25 mouse cellular contexts compared by ENCODE assay signal in genomic region chr5:103923101-103923500, GRCm38 (mm10). TPM values are rescaled to one million over a fixed set of nuclear protein-coding genes. Genes with fewer than 3 reads are reported as not detected.
DNase-seq lines count a peak whose midpoint lies in the region; TF ChIP-seq lines count a peak whose summit lies in the region.
"Had no signal": no experiment of that assay in that cellular context is flagged by ENCODE, and none has a peak within 500 bp of the region (broad histone marks: within the 10 kb centered on the region; RNA-seq: fewer than 3 reads in every experiment).

No protein-coding gene starts in this region.

- peak; percentile 22 for DNase-seq in adrenal gland, postnatal 14 days
- DNase-seq in adrenal gland, postnatal 10 days: no peak
- peak; percentile 8 for DNase-seq in heart, postnatal 25 days (ENCODE audit: low spot score)
- no peak for DNase-seq in heart, embryonic 10.5 days (ENCODE audit: low spot score)
- DNase-seq in CH12.LX (ENCODE audit: extremely low read depth) (peak; percentile 46), adipocyte (ENCODE audit: low spot score) (peak; percentile 52)
- no peak for DNase-seq in retina, embryonic 14.5 days (ENCODE audit: low spot score)
- no peak for DNase-seq in frontal cortex, postnatal 10 days (ENCODE audit: low spot score in 2 of 2)
- DNase-seq: adrenal gland, adult 2 months; cerebellum, adult 18-20 months; cerebellum, adult 9-11 months; cerebellum, postnatal 36 days; forebrain, postnatal 0 days; gastrocnemius, postnatal 25 days had no signal

- dilution Hi-C loops in CH12.LX (cut with MboI; ENCODE audit: extremely low pct_ligation_motif_present, extremely low pct_unique_long_range_greater_than_20kb, low sequenced_read_pairs): no loop called here

- H3K4me3 ChIP-seq in heart, embryonic 10.5 days: no peak overlapping the region
- H3K4me3 ChIP-seq in CH12.LX (replicated peaks in 1 of 3; ENCODE audit: low read depth in 2 of 3, low read length in 2 of 3, poor library complexity in 1 of 3): no peak overlapping the region
- H3K4me3 ChIP-seq: forebrain, embryonic 13.5 days; gastrocnemius, adult 2 months; heart, embryonic 15.5 days; hindbrain, embryonic 10.5 days; intestine, embryonic 15.5 days had no signal

- H3K27me3 ChIP-seq in heart, embryonic 10.5 days (ENCODE audit: insufficient read depth, poor library complexity, severe bottlenecking): no peaks in the 10 kb centered on the region
- H3K27me3 ChIP-seq in CH12.LX (replicated peaks): no peaks in the 10 kb centered on the region
- H3K27me3 ChIP-seq: heart, embryonic 15.5 days; intestine, embryonic 15.5 days had no signal

- H3K9ac ChIP-seq in CH12.LX (ENCODE audit: insufficient read depth, low read depth): no peak overlapping the region
- H3K9ac ChIP-seq: forebrain, embryonic 13.5 days; forebrain, postnatal 0 days; heart, embryonic 15.5 days; hindbrain, embryonic 14.5 days; intestine, embryonic 15.5 days had no signal

- no peak for TF ChIP-seq RAD21 in CH12.LX (IDR thresholded peaks at IDR 0.05; ENCODE audit: low read depth, low read length)

- no peak overlapping the region for H3K27ac ChIP-seq in heart, embryonic 10.5 days
- no peak overlapping the region for H3K27ac ChIP-seq in CH12.LX (ENCODE audit: insufficient read depth, low read depth)
- H3K27ac ChIP-seq: forebrain, embryonic 13.5 days; gastrocnemius, adult 2 months; heart, embryonic 15.5 days; hindbrain, embryonic 10.5 days; hindbrain, embryonic 14.5 days; intestine, embryonic 15.5 days had no signal

- H3K79me2 ChIP-seq in CH12.LX (replicated peaks; ENCODE audit: control insufficient read depth, extremely low read depth, insufficient read depth, poor library complexity, severe bottlenecking): no peaks in the 10 kb centered on the region

- H3K4me2 ChIP-seq in CH12.LX (ENCODE audit: insufficient read depth, low read depth, poor library complexity, severe bottlenecking): no peak overlapping the region
- H3K4me2 ChIP-seq: forebrain, embryonic 13.5 days; heart, embryonic 11.5 days; heart, embryonic 15.5 days; hindbrain, embryonic 14.5 days; intestine, embryonic 15.5 days had no signal

- no peak for TF ChIP-seq POLR2A in CH12.LX (IDR thresholded peaks at IDR 0.05; ENCODE audit: low read depth, low read length)

- 63% methylated on average over 6 of the region's 6 CpGs for WGBS in heart, embryonic 10.5 days

- H3K9me3 ChIP-seq in heart, embryonic 10.5 days: no peaks in the 10 kb centered on the region
- peaks cover 2% of the 10 kb centered on the region for H3K9me3 ChIP-seq in CH12.LX (replicated peaks; ENCODE audit: low read length)
- H3K9me3 ChIP-seq: forebrain, embryonic 13.5 days; G1E; heart, embryonic 15.5 days; hindbrain, embryonic 10.5 days; intestine, embryonic 15.5 days had no signal

- H3K36me3 ChIP-seq in heart, embryonic 10.5 days: no peaks in the 10 kb centered on the region
- no peaks in the 10 kb centered on the region for H3K36me3 ChIP-seq in CH12.LX (replicated peaks in 1 of 2; ENCODE audit: control insufficient read depth in 1 of 2, insufficient read depth in 1 of 2, low read length in 1 of 2)
- H3K36me3 ChIP-seq: G1E; heart, embryonic 15.5 days; hindbrain, embryonic 10.5 days; intestine, embryonic 15.5 days had no signal

- H3K4me1 ChIP-seq in heart, embryonic 10.5 days: peaks cover 6% of the 10 kb centered on the region; the same call in 1 of the 2 replicates
- peaks cover 8 to 23% of the 10 kb centered on the region in 2 experiments for H3K4me1 ChIP-seq in CH12.LX (ENCODE audit: control insufficient read depth in 1 of 2, insufficient read depth in 2 of 2)
- H3K4me1 ChIP-seq: forebrain, embryonic 13.5 days had no signal

- no peak for TF ChIP-seq EP300 in CH12.LX (IDR thresholded peaks at IDR 0.05; ENCODE audit: low read length)

- intact Hi-C loops in heart, postnatal 25 days (cut with DNase I): no loop called here

- TF ChIP-seq CTCF in CH12.LX (conservative IDR thresholded peaks at IDR 0.05 in 1 of 2, IDR thresholded peaks at IDR 0.05 in 1 of 2; ENCODE audit: low read depth in 2 of 2, low read length in 2 of 2): no peak

- in situ Hi-C loops in CH12.LX (cut with MboI; ENCODE audit: low pct_ligation_motif_present, low pct_unique_long_range_greater_than_20kb, low sequenced_read_pairs): loop anchor here (5.0 to 10.0 kb wide), 2 partner anchors 66 to 238 kb away; no protein-coding TSS in a partner anchor

TF ChIP-seq in CH12.LX, 34 proteins besides CTCF, POLR2A, EP300 and RAD21:
- TF ChIP-seq ZMIZ1 (IDR thresholded peaks at IDR 0.05; ENCODE audit: low read depth, low read length) (no peak), MEF2A (IDR thresholded peaks at IDR 0.05; ENCODE audit: borderline replicate concordance, low read depth, low read length) (no peak), E2F4 (IDR thresholded peaks at IDR 0.05; ENCODE audit: insufficient replicate concordance, low read depth, low read length) (no peak), USF2 (conservative IDR thresholded peaks at IDR 0.05; ENCODE audit: low read depth, low read length) (no peak), MYC (IDR thresholded peaks at IDR 0.05; ENCODE audit: low read depth, low read length) (no peak), CHD2 (IDR thresholded peaks at IDR 0.05; ENCODE audit: low read length) (no peak), PAX5 (IDR thresholded peaks at IDR 0.05; ENCODE audit: low read length) (no peak), ZNF384 (IDR thresholded peaks at IDR 0.05; ENCODE audit: low read depth, low read length) (no peak), IRF4 (IDR thresholded peaks at IDR 0.05; ENCODE audit: low read depth, low read length) (no peak), NRF1 (IDR thresholded peaks at IDR 0.05; ENCODE audit: low read depth, low read length) (no peak), MAZ (IDR thresholded peaks at IDR 0.05; ENCODE audit: low read depth, low read length) (no peak), ZKSCAN1 (IDR thresholded peaks at IDR 0.05; ENCODE audit: borderline replicate concordance, low read depth, low read length) (no peak), GABPA (IDR thresholded peaks at IDR 0.05; ENCODE audit: insufficient replicate concordance, low read depth, low read length) (no peak), JUN (IDR thresholded peaks at IDR 0.05; ENCODE audit: insufficient read depth, low read depth, low read length) (no peak), TBP (conservative IDR thresholded peaks at IDR 0.05; ENCODE audit: low read depth, low read length) (no peak), ELF1 (IDR thresholded peaks at IDR 0.05; ENCODE audit: low read depth, low read length) (no peak), MAX (IDR thresholded peaks at IDR 0.05; ENCODE audit: low read length) (no peak), HCFC1 (IDR thresholded peaks at IDR 0.05; ENCODE audit: low read depth, low read length) (no peak), RCOR1 (conservative IDR thresholded peaks at IDR 0.05; ENCODE audit: low read depth, low read length) (no peak), UBTF (IDR thresholded peaks at IDR 0.05; ENCODE audit: low read depth, low read length) (no peak)

RNA-seq across cellular contexts. Expression of gene Klhl8, which starts 12.0 kb away (rescaled TPM):
- 14.0 and 16.2 TPM in 2 replicates for total RNA-seq in adrenal gland, postnatal 14 days (2021)
- total RNA-seq in adrenal gland, postnatal 10 days (2021): 10 to 100 TPM; 12.0 to 15.7 TPM
- 10 to 100 TPM; 12.6 to 13.5 TPM for total RNA-seq in heart, postnatal 25 days (2021)
- 7.2 and 9.3 TPM in 2 replicates for polyA plus RNA-seq in heart, embryonic 10.5 days (2016; fragmentation: Nextera tagmentation; extraction: Ambion mirVana)
- total RNA-seq in CH12.LX (2012; rRNA removed): 10.1 and 15.6 TPM in 2 replicates
- total RNA-seq in CH12.LX (2014; rRNA removed): 5.4 and 5.7 TPM in 2 replicates
- polyA plus RNA-seq in CH12.LX (2012; ENCODE audit: insufficient read length, low read depth): 3.4 and 4.5 TPM in 2 replicates

RNA-seq across cellular contexts. Expression of gene Hsd17b13, which starts 54.1 kb away (rescaled TPM):
- 3.9 and 81.6 TPM in 2 replicates for total RNA-seq in adrenal gland, postnatal 14 days (2021)
- 100 to 1,000 TPM in 1 of 2 experiments, 10 to 100 TPM in 1; 59.3 to 169 TPM for total RNA-seq in adrenal gland, postnatal 10 days (2021)
- total RNA-seq in heart, postnatal 25 days (2021): not detected
- polyA plus RNA-seq in heart, embryonic 10.5 days (2016; fragmentation: Nextera tagmentation; extraction: Ambion mirVana): not detected in 2 replicates
- total RNA-seq in CH12.LX (2012; rRNA removed): 0.55 and 0.64 TPM in 2 replicates
- 0.36 TPM in 1 of 2 replicates, not detected in the other for total RNA-seq in CH12.LX (2014; rRNA removed)
- 0.23 and 0.37 TPM in 2 replicates for polyA plus RNA-seq in CH12.LX (2012; ENCODE audit: insufficient read length, low read depth)
- total RNA-seq: forebrain, postnatal 0 days; G1E; gastrocnemius, adult 2 months; gastrocnemius, postnatal 25 days; granulocyte monocyte progenitor cell, adult 5-6 weeks had no signal
- polyA plus RNA-seq: activated CD4-positive, CD25-positive, alpha-beta regulatory T cell, adult 4 months; adrenal gland, adult 2 months; brain, embryonic 14.5 days; forebrain, embryonic 13.5 days; G1E; heart, embryonic 15.5 days; hindbrain, embryonic 10.5 days; hindbrain, embryonic 14.5 days had no signal

Comparison
In these comparisons a context has a peak if more than half of its experiments do, and no peak if none do; other contexts are left out.
1. DNase-seq: peak in adrenal gland, postnatal 14 days (single experiment), heart, postnatal 25 days (single experiment), CH12.LX (single experiment) and adipocyte (single experiment); none in adrenal gland, postnatal 10 days (single experiment), heart, embryonic 10.5 days (single experiment), retina, embryonic 14.5 days (single experiment) and frontal cortex, postnatal 10 days (0 of 2).